Mouse (Mus musculus): ENCODE data around the gene A430033K04Rik.

A430033K04Rik gene

DNA sequence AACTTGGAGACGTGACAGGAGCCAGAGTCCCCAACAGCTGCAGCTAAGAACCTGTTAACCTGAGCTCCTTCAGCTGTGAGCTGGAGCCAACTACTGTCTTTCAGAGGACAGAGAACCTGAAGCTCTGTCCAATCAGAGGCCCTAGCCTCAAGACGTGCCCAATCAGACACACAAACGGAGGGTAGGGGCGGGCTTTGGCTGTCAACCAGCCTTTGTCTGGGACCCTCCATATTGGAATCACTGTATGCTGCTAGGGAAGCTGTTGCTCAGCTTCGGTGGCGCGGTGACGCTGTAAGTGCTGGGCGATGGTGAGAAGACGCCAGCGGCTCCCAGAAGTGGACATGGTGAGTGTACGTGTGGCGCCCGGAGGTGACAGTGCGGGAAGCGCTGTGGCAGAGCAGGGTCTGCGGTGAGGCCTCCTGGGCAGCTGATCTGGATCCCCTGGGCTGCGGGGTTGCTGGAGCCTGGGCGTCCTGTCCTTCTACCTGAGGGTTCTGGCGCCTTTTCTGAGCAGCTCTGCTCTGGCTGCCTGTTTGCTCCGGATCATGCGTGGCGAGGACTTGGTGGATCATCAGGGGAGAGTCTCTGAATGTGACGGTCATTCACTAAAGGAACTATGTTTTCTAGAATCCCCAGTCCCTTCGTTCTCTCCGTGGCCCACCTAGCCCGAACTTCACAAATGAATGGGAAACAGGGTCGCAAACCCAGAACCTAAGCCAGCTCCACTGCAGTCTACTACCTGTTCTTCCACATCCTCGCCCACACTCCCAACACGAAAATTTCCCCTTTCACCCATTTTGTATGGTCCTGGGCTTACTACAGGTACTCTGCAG, at the start of gene A430033K04Rik:
Gene A430033K04Rik (plus strand): TSS at position 215 of the 833 bp plus-strand sequence.
- DNase-seq (ENCODE audit: low read depth, low spot score): peak; percentile 92

GRCm38 (mm10) chr5:138587396-138587795, 35.3 kb upstream of the A430033K04Rik start:
- DNase-seq (ENCODE audit: low read depth, low spot score): no peak

DNA sequence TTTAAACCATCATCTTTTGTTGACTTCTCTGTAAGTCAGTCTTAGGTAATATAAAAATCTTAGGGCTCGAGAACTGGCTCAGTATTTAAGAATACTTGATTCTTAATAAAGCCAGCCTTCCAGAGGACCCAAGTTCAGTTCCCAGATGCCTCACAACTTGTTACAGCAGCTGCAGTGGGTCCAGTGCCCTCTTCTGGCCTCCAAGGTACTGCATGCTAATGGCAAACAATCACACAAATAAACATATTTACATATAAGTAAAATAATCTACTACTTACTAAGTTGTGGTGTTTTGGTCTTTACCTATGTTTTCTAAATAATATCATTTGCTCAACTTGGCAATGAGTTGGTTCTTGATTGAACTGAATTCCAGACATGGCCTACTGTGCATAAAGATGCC, 4.3 kb upstream of the A430033K04Rik start:
- DNase-seq (ENCODE audit: low read depth, low spot score): peak; percentile 50

DNA sequence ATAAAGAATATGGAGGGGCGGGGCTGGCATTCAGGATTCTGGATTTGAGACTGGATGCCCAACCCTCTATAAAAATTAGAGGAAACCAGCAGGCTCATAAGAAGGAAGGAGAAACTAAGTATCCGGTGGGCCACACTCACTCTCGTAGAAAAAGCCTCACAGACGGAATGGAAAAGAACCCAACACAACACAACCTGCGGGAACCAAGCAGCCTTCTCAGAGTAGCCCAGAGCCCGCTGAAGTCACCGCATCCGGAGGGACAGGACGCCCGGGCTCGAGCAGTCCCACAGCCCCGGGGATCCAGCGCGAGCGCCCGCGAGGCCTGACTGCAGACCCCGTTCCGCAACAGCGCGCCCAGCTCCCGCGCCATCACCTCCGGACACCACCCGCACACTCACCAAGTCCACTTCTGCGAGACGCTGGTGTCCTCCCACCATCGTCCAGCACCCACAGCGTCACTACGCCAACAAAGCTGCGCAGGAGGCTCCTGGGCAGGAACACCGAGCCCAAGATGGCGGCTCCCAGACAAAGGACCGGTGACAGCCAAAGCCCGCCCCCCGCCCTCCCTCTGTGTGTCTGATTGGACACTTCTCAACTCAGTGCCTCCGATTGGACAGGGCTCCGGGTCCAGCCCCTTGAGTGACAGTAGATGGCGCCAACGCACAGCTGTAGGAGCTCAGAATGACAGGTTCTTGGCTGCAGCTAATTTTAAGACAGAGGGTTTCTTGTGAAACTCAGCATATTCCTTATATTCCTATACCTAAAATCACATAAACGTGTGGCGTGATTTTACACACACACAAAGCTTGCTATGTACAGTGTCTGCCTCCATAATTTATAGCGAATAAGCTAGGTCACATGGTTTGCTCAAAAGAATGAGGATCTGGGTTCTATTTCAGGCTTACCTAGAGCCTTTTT, 3.2 kb upstream of the A430033K04Rik start, which contains the start of gene Zfp68:
Gene Zfp68 (minus strand): TSS at position 551 of the 918 bp plus-strand sequence.
- DNase-seq (ENCODE audit: low read depth, low spot score): peak; percentile 96

DNA sequence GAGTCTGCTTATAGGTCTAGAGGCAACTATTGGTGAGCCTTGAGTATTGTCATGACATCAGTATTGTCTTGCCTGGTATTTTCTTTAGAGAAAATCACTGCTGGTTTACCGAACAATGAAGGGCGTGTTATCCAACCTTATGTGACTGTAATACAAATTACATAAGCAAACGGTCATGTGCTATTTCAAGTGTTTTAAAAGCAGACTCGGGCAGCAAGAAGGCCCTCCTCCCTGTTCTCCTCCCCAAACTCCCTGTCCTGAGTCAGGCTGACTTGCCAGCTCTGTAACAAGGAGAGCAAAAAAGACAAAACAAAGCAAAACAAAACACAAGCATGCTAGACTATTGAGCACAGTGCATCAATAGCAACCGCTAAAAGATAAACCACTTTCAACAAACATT, 1.8 kb upstream of the A430033K04Rik start:
- DNase-seq (ENCODE audit: low read depth, low spot score): no peak

GRCm38 (mm10) chr5:138623478-138623875, 818 bp downstream of the A430033K04Rik start:
- no peak for DNase-seq (ENCODE audit: low read depth, low spot score)

DNA sequence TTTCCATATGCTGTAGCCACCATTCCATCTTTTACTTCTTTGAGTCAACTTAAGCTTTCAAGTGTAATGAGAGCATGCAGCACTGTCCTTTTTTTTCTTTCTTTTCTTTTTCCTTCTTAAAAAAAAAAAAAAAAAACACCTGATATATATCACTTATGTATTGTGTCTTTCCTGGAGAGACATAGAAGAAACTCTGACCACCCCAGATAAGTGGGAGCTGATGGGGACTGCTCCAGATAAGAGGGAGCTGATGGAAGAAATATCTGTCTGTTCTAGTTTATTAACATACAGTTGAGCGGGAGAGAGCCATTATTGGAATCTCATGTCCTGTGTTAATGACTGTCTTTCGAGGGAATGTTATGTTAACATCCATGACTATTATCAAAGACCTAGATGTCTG, 13.8 kb downstream of the A430033K04Rik start:
- no peak for DNase-seq (ENCODE audit: low read depth, low spot score)

- no peak for DNase-seq (ENCODE audit: low read depth, low spot score)
Observed at GRCm38 (mm10) chr5:138641081-138641480, 18.4 kb downstream of the A430033K04Rik start.

DNA sequence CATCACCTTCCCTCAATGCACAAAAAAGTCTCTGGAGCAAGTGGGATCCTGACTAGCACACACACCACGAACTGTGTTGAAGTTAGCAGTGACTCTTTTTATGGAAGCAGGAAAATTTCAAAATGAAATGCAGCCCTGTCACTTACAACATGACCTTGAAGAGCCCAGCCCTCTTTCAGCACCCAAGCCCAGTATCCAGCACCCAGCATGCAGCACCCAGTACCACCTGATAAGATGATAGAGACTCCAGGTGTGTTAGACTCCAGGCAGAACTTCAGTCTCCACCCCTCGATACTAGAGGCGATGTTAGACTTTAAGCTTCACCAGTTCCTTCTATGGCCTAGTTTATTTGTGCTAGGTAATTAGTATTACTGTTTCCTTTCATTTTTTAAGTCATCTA, 19.1 kb downstream of the A430033K04Rik start:
- DNase-seq (ENCODE audit: low read depth, low spot score): no peak

DNA sequence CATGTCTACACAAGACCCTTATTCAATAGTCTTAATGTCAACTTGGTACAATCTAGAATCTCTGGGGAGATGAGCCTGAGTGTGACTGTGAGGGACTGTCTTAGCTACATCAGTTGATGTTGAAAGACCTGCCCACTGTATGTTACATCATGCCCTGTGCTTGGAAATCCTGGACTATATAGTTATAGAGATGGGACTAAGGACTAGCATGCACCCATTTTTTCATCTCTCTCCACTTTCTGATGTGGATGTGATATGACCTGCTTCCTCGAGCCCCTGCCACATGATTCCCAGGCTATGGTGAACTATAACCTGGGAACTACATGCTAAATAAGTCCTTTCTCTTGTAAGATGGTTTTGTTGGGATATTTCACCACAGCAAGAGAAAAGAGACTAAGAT, 30.3 kb downstream of the A430033K04Rik start:
- DNase-seq (ENCODE audit: low read depth, low spot score): no peak

- peak; percentile 40 for DNase-seq (ENCODE audit: low read depth, low spot score)
Observed at GRCm38 (mm10) chr5:138656477-138657156, 34.0 kb downstream of the A430033K04Rik start.

DNA sequence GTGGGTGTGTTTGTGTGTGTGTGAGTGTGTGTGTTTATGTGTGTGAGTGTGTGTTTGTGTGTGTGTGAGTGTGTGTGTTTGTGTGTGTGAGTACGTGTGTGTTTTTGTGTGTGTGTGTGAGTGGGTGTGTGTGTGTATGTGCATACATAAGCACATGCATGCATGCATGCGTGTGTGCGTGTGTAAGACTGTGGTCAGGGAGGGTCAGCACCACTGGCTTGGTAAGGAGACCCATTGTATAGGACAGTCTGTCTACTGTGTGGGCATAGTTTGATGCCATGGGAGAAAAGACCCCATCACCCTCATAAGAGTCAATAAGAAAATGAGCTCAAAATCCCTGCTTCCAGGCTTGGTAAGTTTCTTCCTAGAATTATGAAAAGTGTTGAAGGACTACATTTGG, 34.7 kb downstream of the A430033K04Rik start:
- DNase-seq (ENCODE audit: low read depth, low spot score): no peak

- peak; percentile 55 for DNase-seq (ENCODE audit: low read depth, low spot score)
Observed at GRCm38 (mm10) chr5:138657854-138658253, 35.2 kb downstream of the A430033K04Rik start.

GRCm38 (mm10) chr5:138658922-138659321, 36.3 kb downstream of the A430033K04Rik start:
- peak; percentile 61 for DNase-seq (ENCODE audit: low read depth, low spot score)

DNA sequence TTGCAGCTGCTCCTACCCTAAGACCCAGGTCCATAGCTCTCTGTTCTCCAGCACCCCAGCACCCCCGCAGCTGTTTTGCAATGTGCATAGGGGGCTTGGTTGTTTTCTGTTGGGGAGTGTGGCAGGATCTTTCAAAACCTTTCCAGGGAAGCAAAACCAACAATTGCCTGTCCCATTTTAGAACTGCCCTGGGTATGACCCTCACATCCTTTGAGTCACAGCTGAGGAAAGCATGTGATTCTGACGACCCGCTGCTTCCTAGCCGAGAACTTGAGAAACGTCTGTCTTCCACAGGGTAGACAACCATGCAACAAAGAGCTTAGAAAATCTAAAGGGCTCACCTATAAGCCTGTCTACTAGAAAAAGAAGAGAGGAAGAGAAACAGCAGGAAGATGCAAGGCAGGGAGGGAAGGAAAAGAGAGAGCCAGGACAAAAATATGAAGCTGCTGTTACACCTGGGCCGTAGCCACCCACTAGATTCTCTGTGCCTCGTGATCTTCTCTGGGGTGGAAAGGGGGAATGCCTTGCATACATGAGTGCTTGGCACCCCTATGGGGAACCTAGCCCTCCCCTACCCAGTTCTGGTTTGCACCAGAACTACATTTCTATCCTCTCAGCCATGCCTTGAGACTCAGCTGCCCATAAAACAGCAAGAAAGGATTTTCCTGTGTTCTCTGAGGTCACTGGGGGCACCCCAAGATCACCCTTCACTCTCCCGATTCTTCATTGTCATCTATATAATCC, 60.5 kb downstream of the A430033K04Rik start:
- no peak for DNase-seq (ENCODE audit: low read depth, low spot score)

GRCm38 (mm10) chr5:138683821-138684220, 61.2 kb downstream of the A430033K04Rik start:
- DNase-seq (ENCODE audit: low read depth, low spot score): no peak

GRCm38 (mm10) chr5:138687453-138687852, 64.8 kb downstream of the A430033K04Rik start:
- DNase-seq (ENCODE audit: low read depth, low spot score): no peak

- no peak for DNase-seq (ENCODE audit: low read depth, low spot score)
Observed at GRCm38 (mm10) chr5:138689254-138689653, 66.6 kb downstream of the A430033K04Rik start.

DNA sequence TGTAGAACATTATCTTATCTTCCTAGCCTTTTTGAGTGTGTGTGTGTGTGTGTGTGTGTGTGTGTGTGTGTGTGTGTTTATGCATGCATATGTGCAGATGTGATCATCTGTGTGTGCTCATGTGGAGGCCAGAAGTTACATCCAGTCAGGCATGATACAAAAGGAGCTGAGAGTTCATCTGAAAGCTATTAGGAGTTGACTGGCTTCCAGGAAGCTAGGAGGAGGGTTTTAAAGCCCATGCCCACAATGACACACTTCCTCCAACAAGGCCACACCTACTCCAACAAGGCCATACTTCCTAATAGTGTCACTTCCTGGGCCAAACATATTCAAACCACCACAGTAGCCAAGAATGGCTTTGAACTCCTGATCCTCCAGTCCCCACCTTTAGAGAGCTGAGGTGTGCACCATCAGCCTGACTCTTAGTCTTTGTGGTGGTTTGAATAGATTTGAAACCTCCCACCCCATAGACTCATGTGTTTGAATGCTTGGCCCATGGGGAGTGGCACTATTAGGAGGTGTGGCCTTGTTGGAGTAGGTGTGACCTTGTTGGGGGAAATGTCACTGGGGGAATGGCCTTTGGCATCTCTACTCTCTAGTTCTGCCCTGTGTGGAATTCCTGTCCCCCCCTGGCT, 70.4 kb downstream of the A430033K04Rik start:
- peak; percentile 79 for DNase-seq (ENCODE audit: low read depth, low spot score)

- peak; percentile 83 for DNase-seq (ENCODE audit: low read depth, low spot score)
Observed at GRCm38 (mm10) chr5:138694036-138694435, 71.4 kb downstream of the A430033K04Rik start.
